Mouse (Mus musculus): ENCODE measurements at regions not wholly inside any gene's neighbourhood (a gene's known extent, or its start where the extent isn't known, plus 50 kb on each side); places are given as distances from the start of the nearest gene placed in this dataset.

GRCm38 (mm10) chr3:138642026-138642425 lies 100.0 kb upstream of the Tspan5 start:
- TF ChIP-seq GATA1 (IDR thresholded peaks at IDR 0.05; ENCODE audit: borderline replicate concordance, low read length) (no peak), FLI1 (IDR thresholded peaks at IDR 0.05; ENCODE audit: low read length) (no peak)

All from megakaryocyte, embryonic 14.5 days (primary cell).